Mouse (Mus musculus) ES-E14 (cell line): ENCODE data around the gene Gadd45a. TPM values are rescaled to one million over a fixed set of nuclear protein-coding genes. Genes with fewer than 3 reads are reported as not detected.
"Not testable (repeated sequence)": the region's sequence is repeated elsewhere in the genome, so short reads cannot be mapped to it uniquely, and the experiment has no call there.

Experiments
- DNase-seq: peaks from one replicate; pipeline ENCODE4 v3.0.0-alpha.2; 2013; ENCODE audit warnings: low read depth, low spot score
- H3K27ac ChIP-seq: 2 replicates; pipeline ENCODE4 v1.5.1; 2012; ENCODE audit warnings: low read depth, mild to moderate bottlenecking, low read length, moderate library complexity, mixed read lengths; ENCODE audit not compliant: poor library complexity, insufficient read depth, severe bottlenecking
- H3K36me3 ChIP-seq: 2 replicates; pipeline ENCODE4 v1.6.1; 2012; ENCODE audit warnings: mild to moderate bottlenecking, low read length, moderate library complexity, mixed read lengths; ENCODE audit not compliant: control insufficient read depth, poor library complexity, insufficient read depth, severe bottlenecking
- H3K4me1 ChIP-seq, 2 experiments: fragments of 150-350 bp in 1 of 2; sonication (generic) in 1 of 2; 2 replicates each; pipeline ENCODE4 v1.6.1; 2012; ENCODE audit warnings: low read length in 2 of 2, mild to moderate bottlenecking in 1 of 2, mixed read lengths in 1 of 2; ENCODE audit not compliant: control insufficient read depth in 2 of 2, insufficient read depth in 2 of 2, poor library complexity in 1 of 2
- H3K4me3 ChIP-seq, 2 experiments: fragments of 150-350 bp in 1 of 2; sonication (generic) in 1 of 2; 2 replicates each; pipeline ENCODE4 v1.5.1; 2012; ENCODE audit warnings: low read length in 2 of 2, low read depth in 1 of 2, mild to moderate bottlenecking in 1 of 2, mixed read lengths in 1 of 2; ENCODE audit not compliant: insufficient read depth in 1 of 2, poor library complexity in 1 of 2, severe bottlenecking in 1 of 2
- H3K9ac ChIP-seq: 2 replicates; pipeline ENCODE4 v1.6.1; 2012; ENCODE audit warnings: low read depth, mild to moderate bottlenecking, low read length, mixed read lengths; ENCODE audit not compliant: poor library complexity, insufficient read depth, severe bottlenecking
- H3K9me3 ChIP-seq: fragments of 150-350 bp; sonication (generic); 2 replicates; pipeline ENCODE4 v1.6.1; 2012; ENCODE audit warnings: low read depth, mild to moderate bottlenecking, low read length; ENCODE audit not compliant: control insufficient read depth, insufficient read depth
- CHD2 ChIP-seq: IDR thresholded peaks from 2 replicates; pipeline ENCODE4 v1.6.1; 2014; ENCODE audit warnings: mild to moderate bottlenecking, low read depth, low read length, inconsistent platforms
- HCFC1 ChIP-seq: IDR thresholded peaks from 2 replicates; pipeline ENCODE4 v1.6.1; 2012; ENCODE audit warnings: low read length, inconsistent platforms, borderline replicate concordance; ENCODE audit not compliant: insufficient read depth
- MAFK ChIP-seq: IDR thresholded peaks from 2 replicates; pipeline ENCODE4 v1.6.1; 2014; ENCODE audit warnings: mild to moderate bottlenecking, low read depth, low read length, inconsistent platforms; ENCODE audit not compliant: insufficient read depth
- ZC3H11A ChIP-seq: IDR thresholded peaks from 2 replicates; pipeline ENCODE4 v1.6.1; 2012; ENCODE audit warnings: low read depth, mild to moderate bottlenecking, inconsistent platforms, low read length, borderline replicate concordance
- ZNF384 ChIP-seq: IDR thresholded peaks from 2 replicates; pipeline ENCODE4 v1.6.1; 2012; ENCODE audit warnings: low read depth, low read length, inconsistent platforms
- in situ Hi-C, 2 experiments: fragments of 600-800 bp; cut with MboI; formaldehyde crosslinking; loops; one replicate each; pipeline ENCODE4 v1.15.1; 2025; ENCODE audit warnings: low sequenced_read_pairs in 2 of 2, inconsistent platforms in 1 of 2; ENCODE audit not compliant: unreplicated experiment in 2 of 2
- total RNA-seq: library from RNA; depleted of rRNA; stranded (reverse); fragments of 300-350 nt; gene quantifications from 2 replicates; pipeline ENCODE4 v1.2.3, GENCODE M21; 2012

The Gadd45a gene
- total RNA-seq, 1 experiment, result 49.1 TPM

DNA sequence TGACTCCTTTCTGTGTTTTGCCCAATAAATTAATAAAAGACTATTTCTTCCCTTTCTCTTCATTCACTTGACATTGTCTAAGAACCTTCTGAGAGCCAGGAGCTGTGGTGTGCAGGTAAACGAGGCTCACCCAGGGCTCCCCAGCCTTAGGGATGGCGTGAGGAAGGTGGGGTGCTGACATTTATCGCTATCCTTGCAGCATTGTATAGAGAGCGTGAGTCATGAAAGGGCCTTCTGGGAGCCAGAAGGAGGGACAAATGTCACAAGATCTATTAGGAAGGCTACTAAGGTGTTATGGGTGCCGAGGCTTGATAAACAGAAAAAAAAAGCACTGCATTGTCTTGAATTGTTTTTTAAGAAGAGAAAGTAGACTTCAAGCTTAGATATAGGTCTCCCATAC lies 15.9 kb downstream of the Gadd45a start:
- no peaks in the 10 kb centered on the region for H3K36me3 ChIP-seq
- in situ Hi-C loops, result no loop called here
- no peak for DNase-seq

DNA sequence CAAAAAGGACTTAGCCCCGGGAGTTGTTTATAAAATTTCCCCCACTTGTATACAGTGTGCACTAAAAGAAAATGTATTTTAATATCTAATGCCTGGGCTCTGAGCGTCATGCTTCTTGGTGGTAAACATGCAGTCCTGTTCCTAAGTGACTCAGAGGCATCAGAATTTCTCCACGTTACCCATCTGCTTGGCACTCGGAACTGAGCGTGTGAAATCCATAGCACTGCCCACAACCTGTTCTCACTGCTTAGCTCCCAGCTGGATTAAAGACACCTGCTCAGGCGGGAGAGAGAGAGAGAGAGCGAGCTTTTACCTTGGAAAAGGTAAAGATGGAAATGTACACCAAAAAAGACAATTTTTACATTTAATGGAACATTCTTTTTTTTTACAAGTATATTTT lies 18.3 kb downstream of the Gadd45a start:
- H3K4me3 ChIP-seq, H3K4me1 ChIP-seq, H3K27ac ChIP-seq, DNase-seq, H3K36me3 ChIP-seq, H3K9ac ChIP-seq, in situ Hi-C loops, H3K9me3 ChIP-seq: not testable (repeated sequence)

More for the DNA sequence above, 15.9 kb downstream of the Gadd45a start:
- no peak overlapping the region for H3K4me3 ChIP-seq
- peaks cover 0 to 1% of the 10 kb centered on the region in 2 experiments; a peak in 1 of 4 replicates for H3K4me1 ChIP-seq
- H3K27ac ChIP-seq, result no peak overlapping the region
- H3K9ac ChIP-seq, result no peak overlapping the region
- no peak for TF ChIP-seq HCFC1
- TF ChIP-seq ZC3H11A, result no peak
- TF ChIP-seq CHD2, result no peak
- TF ChIP-seq ZNF384, result no peak
- no peak for TF ChIP-seq MAFK
- no peaks in the 10 kb centered on the region for H3K9me3 ChIP-seq

GRCm38 (mm10) chr6:67018365-67018764 lies 18.9 kb downstream of the Gadd45a start:
- TF ChIP-seq MAFK (no peak), ZNF384 (no peak), CHD2 (no peak), HCFC1 (no peak), ZC3H11A (no peak)
- in situ Hi-C loops, result no loop called here
- Histone ChIP-seq H3K27ac (no peak overlapping the region), H3K4me3 (no peak overlapping the region), H3K36me3 (no peaks in the 10 kb centered on the region), H3K9ac (no peak overlapping the region), H3K4me1 (peaks cover 0 to 11% of the 10 kb centered on the region in 2 experiments; a peak in 1 of 4 replicates), H3K9me3 (no peaks in the 10 kb centered on the region)
- no peak for DNase-seq

GRCm38 (mm10) chr6:67016520-67017111 lies 20.6 kb downstream of the Gadd45a start:
- no peak overlapping the region for H3K27ac ChIP-seq
- DNase-seq, result no peak
- in situ Hi-C loops, result no loop called here

More at GRCm38 (mm10) chr6:67016520-67017111, 20.6 kb downstream of the Gadd45a start:
- Histone ChIP-seq H3K36me3 (no peaks in the 10 kb centered on the region), H3K4me3 (no peak overlapping the region), H3K9ac (no peak overlapping the region), H3K4me1 (peaks cover 0 to 14% of the 10 kb centered on the region in 2 experiments; a peak in 1 of 4 replicates), H3K9me3 (no peaks in the 10 kb centered on the region)
- TF ChIP-seq MAFK (no peak), ZC3H11A (no peak), HCFC1 (no peak), CHD2 (no peak), ZNF384 (no peak)
